Mouse (Mus musculus): ENCODE results near the gene Sbk1. TPM values are rescaled to one million over a fixed set of nuclear protein-coding genes. Genes with fewer than 3 reads are reported as not detected.
A peak's percentile ranks its signal among the peaks of the same experiment; 100 is the strongest.

Sbk1 gene
- 12.6 and 14.2 TPM in 2 replicates for polyA plus RNA-seq (2012; rRNA removed)

DNA sequence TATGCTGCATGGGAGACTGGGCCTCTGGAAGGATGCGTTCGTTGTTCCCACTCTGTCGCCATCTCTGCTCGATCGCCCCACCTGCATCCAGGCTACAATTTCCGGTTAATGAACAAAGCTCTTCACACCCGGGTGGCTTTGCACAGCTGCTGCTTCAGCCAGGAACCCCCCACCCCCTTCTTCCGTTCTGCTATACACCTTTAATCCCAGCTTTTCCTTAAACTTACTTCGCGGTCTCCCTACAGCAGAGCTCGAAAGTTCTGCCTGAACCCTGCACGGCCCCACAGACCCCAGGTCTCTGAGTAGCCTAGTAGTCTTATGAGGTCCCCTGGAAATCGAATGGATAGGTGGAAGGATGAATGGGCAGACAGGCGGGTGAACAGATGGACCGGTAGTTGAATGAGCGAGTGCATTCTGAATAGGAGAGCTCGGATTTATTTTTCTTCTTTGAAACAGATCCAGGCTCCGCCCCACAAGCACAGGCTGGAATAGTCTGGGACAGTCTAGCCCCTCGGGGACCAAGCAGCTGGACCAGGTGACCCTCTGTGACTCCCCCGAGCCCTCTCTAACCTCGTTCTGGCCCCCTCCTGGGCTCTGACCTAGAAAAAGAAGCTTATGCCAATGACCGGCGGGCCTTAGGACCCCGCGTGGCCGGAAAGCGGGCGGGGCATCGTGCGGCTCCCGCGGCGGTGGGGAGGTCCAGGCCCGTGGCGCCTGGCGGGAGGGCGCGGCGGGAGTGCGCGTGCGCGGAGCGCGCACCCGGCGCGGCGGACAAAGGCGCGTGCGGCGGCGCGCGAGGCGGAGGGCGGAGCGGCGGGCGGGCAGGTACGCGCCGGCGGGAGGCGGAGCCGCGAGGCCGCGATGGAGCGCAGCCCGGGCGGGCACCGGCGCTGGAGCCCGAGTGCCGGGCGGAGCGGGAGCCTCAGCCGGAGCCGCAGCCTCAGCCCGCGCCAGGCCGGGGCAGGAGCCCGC lies at the start of gene Sbk1:
Gene Sbk1 (plus strand): TSS at position 908 of the 972 bp plus-strand sequence.
- WGBS = 4% methylated on average over 85 of the region's 85 CpGs
- DNase-seq = peak; percentile 92

DNA sequence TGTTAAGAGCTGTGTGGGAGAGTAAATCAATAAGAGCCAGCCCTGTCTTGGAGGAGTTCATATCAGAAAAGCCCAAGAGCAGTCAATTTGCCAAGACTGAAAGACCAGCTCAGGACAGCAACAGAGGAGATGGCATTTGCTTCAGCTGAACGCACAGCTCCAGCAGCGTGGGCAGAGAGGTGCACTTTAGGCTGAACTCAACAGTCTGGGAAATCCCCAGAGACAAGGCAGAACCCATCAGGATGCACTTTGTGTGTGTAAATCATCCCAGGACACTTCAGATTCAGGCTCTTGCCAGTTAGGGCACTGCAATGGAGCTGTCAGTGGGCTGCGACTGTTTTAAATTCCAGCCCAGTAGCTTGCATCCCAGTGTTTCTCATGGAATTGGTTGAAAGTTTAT lies 49.7 kb upstream of the Sbk1 start:
- Histone ChIP-seq H3K4me1 (ENCODE audit: control insufficient read depth, insufficient read depth, low read length) (no peaks in the 10 kb centered on the region), H3K4me3 (replicated peaks; ENCODE audit: extremely low read depth, low read depth, low read length) (no peak overlapping the region)
- WGBS = 76% methylated on average over 3 of the region's 3 CpGs
- TF ChIP-seq CTCF (IDR thresholded peaks at IDR 0.05; ENCODE audit: insufficient read depth, low read length) (no peak), POLR2A (IDR thresholded peaks at IDR 0.05; ENCODE audit: borderline replicate concordance, extremely low read depth, low read depth, low read length) (no peak)
- no peak for DNase-seq

More for the DNA sequence above, at the start of gene Sbk1:
- no peak for TF ChIP-seq POLR2A (IDR thresholded peaks at IDR 0.05; ENCODE audit: borderline replicate concordance, extremely low read depth, low read depth, low read length)
- TF ChIP-seq CTCF (IDR thresholded peaks at IDR 0.05; ENCODE audit: insufficient read depth, low read length) = no peak
- Histone ChIP-seq H3K4me3 (replicated peaks; ENCODE audit: extremely low read depth, low read depth, low read length) (peak within 1 kb of the TSS; percentile 86), H3K4me1 (ENCODE audit: control insufficient read depth, insufficient read depth, low read length) (peaks cover 8% of the 10 kb centered on the region)

DNA sequence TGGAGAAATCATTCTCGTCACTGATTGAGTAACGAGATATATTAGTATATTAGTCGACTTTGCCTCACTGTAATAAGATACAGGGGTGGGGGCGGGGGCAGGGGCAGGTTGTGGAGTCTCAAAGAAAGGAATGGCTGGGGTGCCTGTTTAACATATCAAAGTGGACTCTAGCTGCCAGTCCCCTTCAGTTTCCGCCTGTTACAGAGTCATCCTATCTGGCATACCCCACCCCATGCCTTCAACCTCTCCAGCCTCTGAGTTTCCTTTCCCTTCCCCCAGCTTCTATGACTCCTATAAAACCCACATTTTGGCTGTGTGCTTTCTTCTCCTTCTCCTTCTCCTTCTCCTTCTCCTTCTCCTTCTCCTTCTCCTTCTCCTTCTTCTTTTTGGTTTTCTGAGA lies 46.3 kb upstream of the Sbk1 start:
- DNase-seq = no peak
- Histone ChIP-seq H3K4me1 (ENCODE audit: control insufficient read depth, insufficient read depth, low read length) (no peaks in the 10 kb centered on the region), H3K4me3 (replicated peaks; ENCODE audit: extremely low read depth, low read depth, low read length) (no peak overlapping the region)
- TF ChIP-seq CTCF (IDR thresholded peaks at IDR 0.05; ENCODE audit: insufficient read depth, low read length) = no peak
- no peak for TF ChIP-seq POLR2A (IDR thresholded peaks at IDR 0.05; ENCODE audit: borderline replicate concordance, extremely low read depth, low read depth, low read length)
- WGBS = 41% methylated on average over 5 of the region's 5 CpGs

DNA sequence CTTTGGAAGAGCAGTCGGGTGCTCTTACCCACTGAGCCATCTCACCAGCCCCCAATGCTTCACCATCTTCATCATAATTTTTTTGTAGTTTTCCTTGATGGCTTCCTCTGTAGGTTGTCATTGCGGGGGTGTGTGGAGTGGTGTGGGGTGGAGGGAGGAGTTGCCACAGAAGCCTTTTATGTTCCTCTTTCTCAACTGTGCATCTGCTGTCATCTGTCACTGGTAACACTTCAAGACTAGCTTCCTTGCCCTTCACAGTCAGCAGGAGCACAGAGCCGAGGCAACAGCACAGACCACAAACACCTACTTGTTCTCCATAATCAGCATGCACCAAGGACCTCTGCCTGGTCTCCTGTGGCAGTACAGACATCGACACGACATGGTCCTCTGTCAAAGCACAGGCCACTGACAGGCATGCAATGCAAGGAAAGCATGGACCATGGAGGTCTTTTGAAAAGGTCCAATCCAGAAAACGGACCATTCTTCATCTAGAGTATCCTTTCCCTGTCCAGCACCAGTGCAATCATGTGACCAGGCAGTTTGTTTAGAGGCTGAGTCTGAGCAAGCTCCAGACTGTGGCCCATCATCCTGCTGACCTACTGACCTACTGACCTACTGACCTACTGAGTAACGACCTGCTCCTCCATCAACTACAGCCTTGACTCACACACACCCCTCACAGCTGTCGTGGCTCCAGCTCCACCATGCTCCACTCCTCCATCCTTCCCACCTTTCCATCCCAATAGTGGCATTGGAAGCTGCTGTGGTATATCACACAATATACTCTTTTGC lies 41.9 kb upstream of the Sbk1 start:
- 48% methylated on average over 8 of the region's 8 CpGs for WGBS
- H3K4me3 ChIP-seq (replicated peaks; ENCODE audit: extremely low read depth, low read depth, low read length) = no peak overlapping the region
- H3K4me1 ChIP-seq (ENCODE audit: control insufficient read depth, insufficient read depth, low read length) = no peaks in the 10 kb centered on the region
- TF ChIP-seq POLR2A (IDR thresholded peaks at IDR 0.05; ENCODE audit: borderline replicate concordance, extremely low read depth, low read depth, low read length) (no peak), CTCF (IDR thresholded peaks at IDR 0.05; ENCODE audit: insufficient read depth, low read length) (no peak)
- DNase-seq = no peak

DNA sequence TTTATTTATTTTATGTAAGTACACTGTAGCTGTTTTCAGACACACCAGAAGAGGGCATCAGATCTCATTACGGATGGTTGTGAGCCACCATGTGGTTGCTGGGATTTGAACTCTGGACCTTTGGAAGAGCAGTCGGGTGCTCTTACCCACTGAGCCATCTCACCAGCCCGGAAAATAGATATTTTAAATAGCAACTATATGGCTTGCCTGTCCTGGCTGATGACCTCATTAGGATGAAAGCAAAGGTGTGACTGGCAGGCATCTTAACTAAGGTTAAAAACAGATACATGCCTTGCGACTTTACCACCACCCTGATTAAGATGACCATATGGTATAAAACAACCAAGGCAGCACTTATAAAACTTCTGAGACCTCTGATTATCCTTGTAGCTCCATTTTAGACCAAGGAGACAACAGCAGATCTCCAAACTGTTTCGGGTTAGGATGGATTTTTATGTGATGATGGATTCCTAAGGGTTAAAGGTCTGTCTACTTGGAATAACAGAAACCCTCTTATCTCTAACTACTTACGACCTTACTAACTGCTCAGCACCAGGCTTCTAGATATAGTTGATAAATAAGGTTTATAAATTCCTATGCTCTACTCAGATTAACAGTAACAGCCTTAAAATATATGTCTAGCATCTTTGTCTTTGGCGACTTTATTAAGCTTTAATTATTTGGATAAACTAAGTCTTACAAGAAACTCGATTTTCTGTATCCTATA lies 39.9 kb upstream of the Sbk1 start:
- no peak for DNase-seq
- TF ChIP-seq CTCF (IDR thresholded peaks at IDR 0.05; ENCODE audit: insufficient read depth, low read length) (no peak), POLR2A (IDR thresholded peaks at IDR 0.05; ENCODE audit: borderline replicate concordance, extremely low read depth, low read depth, low read length) (no peak)
- Histone ChIP-seq H3K4me3 (replicated peaks; ENCODE audit: extremely low read depth, low read depth, low read length) (no peak overlapping the region), H3K4me1 (ENCODE audit: control insufficient read depth, insufficient read depth, low read length) (no peaks in the 10 kb centered on the region)
- 64% methylated on average over 7 of the region's 8 CpGs for WGBS

DNA sequence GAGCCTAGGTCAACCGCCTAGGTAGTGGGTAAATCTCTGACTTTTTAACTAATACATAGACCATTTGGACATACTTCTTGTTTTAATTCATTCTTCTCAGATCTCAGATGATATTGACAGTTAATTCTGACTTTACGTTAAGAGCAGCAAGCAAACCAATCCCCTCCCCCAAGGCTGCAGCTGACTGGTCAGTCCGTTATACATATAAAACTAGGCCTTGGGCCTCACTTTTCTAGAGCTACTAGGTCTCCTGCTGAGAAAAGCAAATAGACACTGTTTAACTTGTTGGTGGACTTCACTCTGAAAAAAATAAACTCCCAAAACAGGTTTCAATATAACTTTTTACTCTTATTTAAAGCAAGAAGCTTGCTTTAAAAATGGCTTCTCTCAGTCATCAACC lies 37.8 kb upstream of the Sbk1 start:
- H3K4me1 ChIP-seq (ENCODE audit: control insufficient read depth, insufficient read depth, low read length) = no peaks in the 10 kb centered on the region
- no peak overlapping the region for H3K4me3 ChIP-seq (replicated peaks; ENCODE audit: extremely low read depth, low read depth, low read length)
- 89% methylated on average over 3 of the region's 3 CpGs for whole genome bisulfite sequencing
- DNase-seq = no peak
- TF ChIP-seq POLR2A (IDR thresholded peaks at IDR 0.05; ENCODE audit: borderline replicate concordance, extremely low read depth, low read depth, low read length) = no peak
- no peak for TF ChIP-seq CTCF (IDR thresholded peaks at IDR 0.05; ENCODE audit: insufficient read depth, low read length)

DNA sequence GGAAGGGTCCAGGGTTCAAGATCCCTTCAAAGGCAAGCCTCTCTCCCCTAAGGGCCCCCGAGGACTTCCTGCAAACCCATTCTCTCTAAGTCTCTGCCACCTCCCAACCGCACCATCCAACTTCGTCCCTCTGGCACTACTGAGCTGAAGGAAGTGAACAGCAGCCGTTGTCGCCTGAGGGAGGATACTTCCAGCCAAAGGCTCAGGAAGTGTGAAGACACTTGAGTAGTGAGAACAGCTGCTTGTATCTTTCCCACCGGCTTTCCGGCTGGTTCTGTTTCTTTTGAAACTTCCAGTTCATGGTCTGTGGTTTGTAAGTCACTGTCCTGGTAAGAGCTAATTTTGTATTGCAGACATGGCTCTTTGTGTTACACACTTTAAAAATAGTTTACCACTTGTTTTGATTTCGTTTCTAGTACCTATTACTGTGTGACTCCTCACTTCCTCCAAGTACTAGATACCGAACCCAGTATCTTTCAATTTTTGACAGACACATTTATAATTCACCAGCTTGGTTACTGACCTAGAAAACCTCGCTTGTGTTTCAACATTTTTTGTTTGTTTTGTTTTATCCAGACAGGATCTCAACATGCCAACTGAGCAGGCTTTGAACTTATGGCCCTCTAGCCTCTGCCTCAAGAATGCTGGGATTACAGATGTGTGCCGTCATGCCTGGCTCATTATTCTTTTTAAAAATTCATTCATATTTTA lies 36.2 kb upstream of the Sbk1 start:
- WGBS = 28% methylated on average over 11 of the region's 11 CpGs
- TF ChIP-seq POLR2A (IDR thresholded peaks at IDR 0.05; ENCODE audit: borderline replicate concordance, extremely low read depth, low read depth, low read length) (no peak), CTCF (IDR thresholded peaks at IDR 0.05; ENCODE audit: insufficient read depth, low read length) (no peak)
- H3K4me1 ChIP-seq (ENCODE audit: control insufficient read depth, insufficient read depth, low read length) = no peaks in the 10 kb centered on the region
- H3K4me3 ChIP-seq (replicated peaks; ENCODE audit: extremely low read depth, low read depth, low read length) = no peak overlapping the region
- no peak for DNase-seq

DNA sequence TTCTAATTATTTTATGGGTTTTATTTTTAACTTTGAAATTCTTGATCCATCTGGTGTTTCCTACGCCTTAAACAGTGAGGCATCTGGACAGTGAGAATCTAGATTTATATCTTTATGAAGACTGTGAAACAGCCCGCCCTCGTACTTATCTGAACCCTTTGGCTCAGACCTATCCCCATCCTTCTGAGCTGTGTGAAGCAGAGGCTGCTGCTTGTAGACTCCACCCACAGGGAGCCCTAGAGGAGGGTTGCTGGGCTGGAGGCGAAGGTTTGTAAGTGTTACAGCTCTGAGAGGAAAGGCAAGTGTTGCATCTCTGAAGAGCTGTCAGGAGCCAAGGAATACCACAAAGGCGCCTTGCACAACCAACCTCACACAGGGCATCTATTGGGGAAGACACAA lies 35.6 kb upstream of the Sbk1 start:
- Histone ChIP-seq H3K4me3 (replicated peaks; ENCODE audit: extremely low read depth, low read depth, low read length) (no peak overlapping the region), H3K4me1 (ENCODE audit: control insufficient read depth, insufficient read depth, low read length) (no peaks in the 10 kb centered on the region)
- TF ChIP-seq CTCF (IDR thresholded peaks at IDR 0.05; ENCODE audit: insufficient read depth, low read length) (no peak), POLR2A (IDR thresholded peaks at IDR 0.05; ENCODE audit: borderline replicate concordance, extremely low read depth, low read depth, low read length) (no peak)
- 66% methylated on average over 5 of the region's 5 CpGs for WGBS
- no peak for DNase-seq

Data from lung, adult 2 months (tissue).